Mouse (Mus musculus): Measurements from ENCODE around the gene Rimkla. TPM values are rescaled to one million over a fixed set of nuclear protein-coding genes. Genes with fewer than 3 reads are reported as not detected.
A peak's percentile ranks its signal among the peaks of the same experiment; 100 is the strongest.
"Not testable (repeated sequence)": the region's sequence is repeated elsewhere in the genome, so short reads cannot be mapped to it uniquely, and the experiment has no call there.

The Rimkla gene
- total and polyA plus RNA-seq, 3 experiments = not detected

DNA sequence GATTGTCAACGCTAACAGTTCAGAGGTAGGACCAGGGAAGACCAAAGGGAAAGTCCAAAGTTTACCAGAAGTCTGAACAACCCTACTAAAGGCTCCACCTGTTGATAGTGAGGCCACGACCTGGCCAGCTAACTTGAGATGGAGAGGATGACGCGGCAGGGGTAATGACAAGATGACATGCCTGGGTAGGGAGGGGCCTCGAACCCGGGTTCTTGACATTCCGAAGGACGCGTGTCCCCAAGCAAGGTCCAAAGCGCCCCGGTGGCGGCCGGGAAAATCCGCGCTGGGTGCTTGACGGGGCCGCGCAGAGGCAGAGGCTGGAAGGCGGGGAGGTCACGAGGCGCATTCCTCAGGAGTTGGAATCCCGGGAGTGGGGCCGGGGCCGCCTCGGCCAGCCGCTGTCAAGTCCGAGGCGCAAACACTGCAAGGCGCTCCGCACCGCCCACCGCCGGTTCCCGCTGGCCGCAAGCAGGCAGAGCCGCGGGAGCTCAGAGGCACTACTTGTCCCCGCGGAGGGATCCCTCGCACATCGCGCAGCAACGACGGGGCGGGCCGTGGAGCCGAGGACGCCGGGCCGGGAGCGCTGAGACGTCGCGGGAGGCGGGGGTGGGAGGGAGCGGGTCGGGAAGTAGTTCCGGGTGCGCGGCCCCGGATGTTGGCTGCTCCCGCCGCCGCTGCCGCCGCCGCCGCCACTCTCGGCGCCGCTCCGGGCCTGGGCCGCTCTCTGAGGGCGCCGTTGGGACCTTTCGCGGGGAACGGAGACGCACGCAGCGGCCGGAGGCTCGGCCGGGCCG lies 46.8 kb upstream of the Rimkla start, which contains the start of gene Frg2f1 (continued):
- no peak for TF ChIP-seq GATA1 (IDR thresholded peaks at IDR 0.05; ENCODE audit: low read depth, low read length)
- peak; percentile 68 for TF ChIP-seq MAX (IDR thresholded peaks at IDR 0.05; ENCODE audit: low read length)
- peak; percentile 52; the same call in 1 of the 2 replicates for TF ChIP-seq USF1 (IDR thresholded peaks at IDR 0.05; ENCODE audit: low read depth, low read length)

GRCm38 (mm10) chr4:119537436-119537835 lies 45.0 kb upstream of the Rimkla start:
- Histone ChIP-seq H3K9ac (ENCODE audit: control insufficient read depth, low read depth, low read length, poor library complexity, severe bottlenecking) (no peak overlapping the region), H3K9me3 (replicated peaks; ENCODE audit: insufficient read depth, low read length) (no peaks in the 10 kb centered on the region), H3K27ac (ENCODE audit: control insufficient read depth, low read depth, low read length) (no peak overlapping the region), H3K4me3 (ENCODE audit: control insufficient read depth in 1 of 2, insufficient read depth in 1 of 2, low read depth in 2 of 2, low read length in 2 of 2) (no peak overlapping the region), H3K4me1 (ENCODE audit: control insufficient read depth in 1 of 2, insufficient read depth in 2 of 2, low read length in 2 of 2) (peaks cover 14 to 15% of the 10 kb centered on the region in 2 experiments), H3K27me3 (ENCODE audit: control insufficient read depth in 1 of 2, insufficient read depth in 2 of 2, low read length in 2 of 2) (no peaks in the 10 kb centered on the region), H3K36me3 (ENCODE audit: control insufficient read depth in 1 of 2, insufficient read depth in 2 of 2, low read length in 2 of 2) (peaks cover 0 to 21% of the 10 kb centered on the region in 2 experiments; a peak in 2 of 4 replicates), H3K79me2 (ENCODE audit: control insufficient read depth, insufficient read depth, low read length, poor library complexity) (peaks cover 31% of the 10 kb centered on the region)
- TF ChIP-seq POLR2AphosphoS2 (IDR thresholded peaks at IDR 0.05; ENCODE audit: low read length) (no peak), EP300 (IDR thresholded peaks at IDR 0.05; ENCODE audit: low read depth in 1 of 2, low read length in 2 of 2) (no peak), ETS1 (IDR thresholded peaks at IDR 0.05; ENCODE audit: low read depth, low read length) (no peak), MYB (IDR thresholded peaks at IDR 0.05; ENCODE audit: low read depth, low read length) (no peak), SMC3 (IDR thresholded peaks at IDR 0.05; ENCODE audit: low read depth, low read length) (no peak), NRF1 (IDR thresholded peaks at IDR 0.05; ENCODE audit: insufficient read depth, low read depth, low read length, poor library complexity, severe bottlenecking) (no peak), KAT2A (conservative IDR thresholded peaks at IDR 0.05; ENCODE audit: low read depth, low read length) (no peak), GABPA (IDR thresholded peaks at IDR 0.05; ENCODE audit: low read depth, low read length) (no peak), MAX (IDR thresholded peaks at IDR 0.05; ENCODE audit: low read length) (no peak), ZKSCAN1 (IDR thresholded peaks at IDR 0.05; ENCODE audit: low read depth, low read length) (no peak), HCFC1 (IDR thresholded peaks at IDR 0.05; ENCODE audit: low read depth, low read length) (no peak), JUND (IDR thresholded peaks at IDR 0.05; ENCODE audit: low read depth, low read length) (no peak), RAD21 (IDR thresholded peaks at IDR 0.05; ENCODE audit: low read depth, low read length) (no peak), POLR2A (IDR thresholded peaks at IDR 0.05; ENCODE audit: control insufficient read depth in 1 of 2, insufficient read depth in 1 of 2, low read depth in 1 of 2, low read length in 2 of 2, poor library complexity in 1 of 2) (no peak)
- DNase-seq (ENCODE audit: low read depth, low spot score) = no peak

GRCm38 (mm10) chr4:119536615-119537014 lies 44.2 kb upstream of the Rimkla start, which contains the start of gene Foxj3:
Gene Foxj3 (plus strand): TSS chr4:119537004.
- not testable (repeated sequence) for H3K27me3 ChIP-seq (ENCODE audit: control insufficient read depth in 1 of 2, insufficient read depth in 2 of 2, low read length in 2 of 2); H3K27ac ChIP-seq (ENCODE audit: control insufficient read depth, low read depth, low read length); H3K4me3 ChIP-seq (ENCODE audit: control insufficient read depth in 1 of 2, insufficient read depth in 1 of 2, low read depth in 2 of 2, low read length in 2 of 2); H3K9ac ChIP-seq (ENCODE audit: control insufficient read depth, low read depth, low read length, poor library complexity, severe bottlenecking); DNase-seq (ENCODE audit: low read depth, low spot score); H3K9me3 ChIP-seq (replicated peaks; ENCODE audit: insufficient read depth, low read length)
- peaks cover 0 to 17% of the 10 kb centered on the region in 2 experiments; a peak in 2 of 4 replicates for H3K36me3 ChIP-seq (ENCODE audit: control insufficient read depth in 1 of 2, insufficient read depth in 2 of 2, low read length in 2 of 2)
- H3K4me1 ChIP-seq (ENCODE audit: control insufficient read depth in 1 of 2, insufficient read depth in 2 of 2, low read length in 2 of 2) = peaks cover 11 to 14% of the 10 kb centered on the region in 2 experiments
- H3K79me2 ChIP-seq (ENCODE audit: control insufficient read depth, insufficient read depth, low read length, poor library complexity) = peaks cover 24% of the 10 kb centered on the region

Measured in MEL (cell line).